Mouse (Mus musculus) heart, embryonic 15.5 days (tissue): ENCODE measurements around the gene Elovl5. TPM values are rescaled to one million over a fixed set of nuclear protein-coding genes. Genes with fewer than 3 reads are reported as not detected.

Experiments
- ATAC-seq: fragments of 200-750 bp; cut with Nextera tagmentation; replicated peaks from 2 replicates; pipeline ENCODE4 v1.8.0; 2017; ENCODE audit warnings: low read depth, moderate TSS enrichment; ENCODE audit not compliant: insufficient number of reproducible peaks, insufficient read depth, low FRiP score
- H3K27ac ChIP-seq: fragments of 300-500 bp; sonication (generic); 2 replicates; pipeline ENCODE4 v1.5.1; 2015; ENCODE audit warnings: mild to moderate bottlenecking, inconsistent platforms
- H3K27me3 ChIP-seq: fragments of 300-500 bp; sonication (generic); 2 replicates; pipeline ENCODE4 v1.6.1; 2015; ENCODE audit warnings: inconsistent platforms
- H3K36me3 ChIP-seq: fragments of 300-500 bp; sonication (generic); 2 replicates; pipeline ENCODE4 v1.6.1; 2015; ENCODE audit warnings: mild to moderate bottlenecking, inconsistent platforms
- H3K4me1 ChIP-seq: fragments of 300-500 bp; sonication (generic); replicated peaks from 2 replicates; pipeline ENCODE4 v1.6.1; 2015; ENCODE audit warnings: inconsistent platforms
- H3K4me2 ChIP-seq: fragments of 300-500 bp; sonication (generic); 2 replicates; pipeline ENCODE4 v1.6.1; 2015; ENCODE audit warnings: inconsistent platforms, mild to moderate bottlenecking, moderate library complexity
- H3K4me3 ChIP-seq: fragments of 300-500 bp; sonication (generic); 2 replicates; pipeline ENCODE4 v1.5.1; 2015; ENCODE audit warnings: mild to moderate bottlenecking, inconsistent platforms
- H3K9ac ChIP-seq: fragments of 300-500 bp; sonication (generic); 2 replicates; pipeline ENCODE4 v1.6.1; 2015; ENCODE audit warnings: mild to moderate bottlenecking, inconsistent platforms
- H3K9me3 ChIP-seq: fragments of 300-500 bp; sonication (generic); replicated peaks from 2 replicates; pipeline ENCODE4 v1.6.1; 2016; ENCODE audit warnings: inconsistent platforms
- WGBS: fragments of 180-500 bp; shearing (Covaris S2); methylation state at CpG from one replicate; pipeline ENCODE4 v1.1.7; 2015; ENCODE audit warnings: mixed read lengths; 5-methylcytosine and 5-hydroxymethylcytosine counted together
- polyA plus RNA-seq: library from polyadenylated mRNA; unstranded; fragments of >200 nt; fragmentation: Nextera tagmentation; extraction: Ambion mirVana; gene quantifications from 2 replicates; pipeline ENCODE4 v1.2.1, GENCODE M21; 2015

Elovl5 gene
- polyA plus RNA-seq, 1 experiment from 2014 or later, result 50.0 TPM

- H3K36me3 ChIP-seq, result no peaks in the 10 kb centered on the region
- no peak overlapping the region for H3K4me2 ChIP-seq
- no peak overlapping the region for H3K27ac ChIP-seq
- ATAC-seq, result 0 out of 2 replicates have a peak, but pooled peaks have one; percentile 12
- 61% methylated on average over 8 of the region's 8 CpGs for WGBS
- H3K9ac ChIP-seq, result no peak overlapping the region
- no peak overlapping the region for H3K4me3 ChIP-seq
- H3K4me1 ChIP-seq, result peaks cover 16% of the 10 kb centered on the region
- no peaks in the 10 kb centered on the region for H3K9me3 ChIP-seq
- H3K27me3 ChIP-seq, result no peaks in the 10 kb centered on the region
Observed at GRCm38 (mm10) chr9:78022187-78022945, 105.2 kb downstream of the Elovl5 start.

GRCm38 (mm10) chr9:78024823-78025222 is 107.7 kb downstream of the Elovl5 start:
- no peak for ATAC-seq
- Histone ChIP-seq H3K9me3 (no peaks in the 10 kb centered on the region), H3K36me3 (no peaks in the 10 kb centered on the region), H3K27me3 (no peaks in the 10 kb centered on the region), H3K4me2 (no peak overlapping the region), H3K4me3 (no peak overlapping the region), H3K4me1 (peaks cover 16% of the 10 kb centered on the region), H3K27ac (no peak overlapping the region), H3K9ac (no peak overlapping the region)
- WGBS, result 11% methylated on average over 3 of the region's 3 CpGs

- Histone ChIP-seq H3K27ac (no peak overlapping the region), H3K27me3 (no peaks in the 10 kb centered on the region), H3K9ac (no peak overlapping the region), H3K9me3 (no peaks in the 10 kb centered on the region), H3K36me3 (no peaks in the 10 kb centered on the region), H3K4me3 (no peak overlapping the region), H3K4me2 (no peak overlapping the region), H3K4me1 (peaks cover 4% of the 10 kb centered on the region)
- no peak for ATAC-seq
- WGBS, result 61% methylated on average over 3 of the region's 3 CpGs
Observed at GRCm38 (mm10) chr9:78027099-78027498, 109.9 kb downstream of the Elovl5 start.

GRCm38 (mm10) chr9:78030835-78031456 is 113.8 kb downstream of the Elovl5 start:
- no peaks in the 10 kb centered on the region for H3K4me1 ChIP-seq
- no peaks in the 10 kb centered on the region for H3K36me3 ChIP-seq
- H3K27me3 ChIP-seq, result no peaks in the 10 kb centered on the region
- ATAC-seq, result no peak
- no peak overlapping the region for H3K27ac ChIP-seq
- H3K9me3 ChIP-seq, result no peaks in the 10 kb centered on the region
- no peak overlapping the region for H3K4me3 ChIP-seq
- WGBS, result 84% methylated on average over 10 of the region's 10 CpGs
- H3K9ac ChIP-seq, result no peak overlapping the region
- no peak overlapping the region for H3K4me2 ChIP-seq

GRCm38 (mm10) chr9:78032930-78033329 is 115.8 kb downstream of the Elovl5 start:
- no peaks in the 10 kb centered on the region for H3K36me3 ChIP-seq
- 83% methylated on average over 4 of the region's 4 CpGs for WGBS
- H3K4me1 ChIP-seq, result no peaks in the 10 kb centered on the region
- ATAC-seq, result no peak
- no peak overlapping the region for H3K9ac ChIP-seq
- H3K27ac ChIP-seq, result no peak overlapping the region
- no peaks in the 10 kb centered on the region for H3K27me3 ChIP-seq
- no peaks in the 10 kb centered on the region for H3K9me3 ChIP-seq
- no peak overlapping the region for H3K4me2 ChIP-seq
- H3K4me3 ChIP-seq, result no peak overlapping the region

Other genes with a start within 250 kb of the Elovl5 start
- 5.9 and 9.2 TPM in 2 replicates for gene Gclc, start 162.8 kb upstream of the Elovl5 start, polyA plus RNA-seq
- gene Gcm1, start 134.6 kb downstream of the Elovl5 start, polyA plus RNA-seq, result 0.09 TPM in 1 of 2 replicates, not detected in the other
- 42.4 and 48.6 TPM in 2 replicates for gene Fbxo9, start 191.7 kb downstream of the Elovl5 start, polyA plus RNA-seq
- 13.4 and 16.8 TPM in 2 replicates for gene Ick, start 191.8 kb downstream of the Elovl5 start, polyA plus RNA-seq